Mouse (Mus musculus) ES-E14 (cell line): ENCODE results near the gene Tbc1d10b. TPM values are rescaled to one million over a fixed set of nuclear protein-coding genes. Genes with fewer than 3 reads are reported as not detected.

ENCODE experiments used
- DNase-seq: peaks from one replicate; pipeline ENCODE4 v3.0.0-alpha.2; 2013; ENCODE audit warnings: low read depth, low spot score
- H3K27ac ChIP-seq: 2 replicates; pipeline ENCODE4 v1.5.1; 2012; ENCODE audit warnings: low read depth, mild to moderate bottlenecking, low read length, moderate library complexity, mixed read lengths; ENCODE audit not compliant: poor library complexity, insufficient read depth, severe bottlenecking
- H3K36me3 ChIP-seq: 2 replicates; pipeline ENCODE4 v1.6.1; 2012; ENCODE audit warnings: mild to moderate bottlenecking, low read length, moderate library complexity, mixed read lengths; ENCODE audit not compliant: control insufficient read depth, poor library complexity, insufficient read depth, severe bottlenecking
- H3K4me1 ChIP-seq, 2 experiments: fragments of 150-350 bp in 1 of 2; sonication (generic) in 1 of 2; 2 replicates each; pipeline ENCODE4 v1.6.1; 2012; ENCODE audit warnings: low read length in 2 of 2, mild to moderate bottlenecking in 1 of 2, mixed read lengths in 1 of 2; ENCODE audit not compliant: control insufficient read depth in 2 of 2, insufficient read depth in 2 of 2, poor library complexity in 1 of 2
- H3K4me3 ChIP-seq, 2 experiments: fragments of 150-350 bp in 1 of 2; sonication (generic) in 1 of 2; 2 replicates each; pipeline ENCODE4 v1.5.1; 2012; ENCODE audit warnings: low read length in 2 of 2, low read depth in 1 of 2, mild to moderate bottlenecking in 1 of 2, mixed read lengths in 1 of 2; ENCODE audit not compliant: insufficient read depth in 1 of 2, poor library complexity in 1 of 2, severe bottlenecking in 1 of 2
- H3K9ac ChIP-seq: 2 replicates; pipeline ENCODE4 v1.6.1; 2012; ENCODE audit warnings: low read depth, mild to moderate bottlenecking, low read length, mixed read lengths; ENCODE audit not compliant: poor library complexity, insufficient read depth, severe bottlenecking
- H3K9me3 ChIP-seq: fragments of 150-350 bp; sonication (generic); 2 replicates; pipeline ENCODE4 v1.6.1; 2012; ENCODE audit warnings: low read depth, mild to moderate bottlenecking, low read length; ENCODE audit not compliant: control insufficient read depth, insufficient read depth
- CHD2 ChIP-seq: IDR thresholded peaks from 2 replicates; pipeline ENCODE4 v1.6.1; 2014; ENCODE audit warnings: mild to moderate bottlenecking, low read depth, low read length, inconsistent platforms
- HCFC1 ChIP-seq: IDR thresholded peaks from 2 replicates; pipeline ENCODE4 v1.6.1; 2012; ENCODE audit warnings: low read length, inconsistent platforms, borderline replicate concordance; ENCODE audit not compliant: insufficient read depth
- MAFK ChIP-seq: IDR thresholded peaks from 2 replicates; pipeline ENCODE4 v1.6.1; 2014; ENCODE audit warnings: mild to moderate bottlenecking, low read depth, low read length, inconsistent platforms; ENCODE audit not compliant: insufficient read depth
- ZC3H11A ChIP-seq: IDR thresholded peaks from 2 replicates; pipeline ENCODE4 v1.6.1; 2012; ENCODE audit warnings: low read depth, mild to moderate bottlenecking, inconsistent platforms, low read length, borderline replicate concordance
- ZNF384 ChIP-seq: IDR thresholded peaks from 2 replicates; pipeline ENCODE4 v1.6.1; 2012; ENCODE audit warnings: low read depth, low read length, inconsistent platforms
- in situ Hi-C, 2 experiments: fragments of 600-800 bp; cut with MboI; formaldehyde crosslinking; loops; one replicate each; pipeline ENCODE4 v1.15.1; 2025; ENCODE audit warnings: low sequenced_read_pairs in 2 of 2, inconsistent platforms in 1 of 2; ENCODE audit not compliant: unreplicated experiment in 2 of 2
- total RNA-seq: library from RNA; depleted of rRNA; stranded (reverse); fragments of 300-350 nt; gene quantifications from 2 replicates; pipeline ENCODE4 v1.2.3, GENCODE M21; 2012

The Tbc1d10b gene
- total RNA-seq, 1 experiment: 63.3 TPM

- Histone ChIP-seq H3K4me3 (peak overlapping the region; percentile 55 to 71), H3K9me3 (no peaks in the 10 kb centered on the region), H3K36me3 (peaks cover 16% of the 10 kb centered on the region), H3K9ac (peak overlapping the region; percentile 76), H3K27ac (peak overlapping the region; percentile 98), H3K4me1 (peaks cover 20 to 32% of the 10 kb centered on the region in 2 experiments)
- in situ Hi-C loops: no loop called here
- TF ChIP-seq ZNF384 (no peak), CHD2 (no peak), ZC3H11A (no peak), MAFK (no peak), HCFC1 (no peak)
- no peak for DNase-seq
These were observed 6.3 kb upstream of the Tbc1d10b start for GRCm38 (mm10) chr7:127214521-127214920.

- Histone ChIP-seq H3K9me3 (no peaks in the 10 kb centered on the region), H3K9ac (peak overlapping the region; percentile 70; the same call in 1 of the 2 replicates), H3K4me3 (peak overlapping the region in 1 of 2 experiments; percentile 71; a peak in 3 of 4 replicates), H3K27ac (peak overlapping the region; percentile 98), H3K4me1 (peaks cover 20 to 29% of the 10 kb centered on the region in 2 experiments), H3K36me3 (peaks cover 16% of the 10 kb centered on the region)
- TF ChIP-seq MAFK: no peak
- no peak for TF ChIP-seq CHD2
- TF ChIP-seq ZNF384: no peak
- no peak for TF ChIP-seq HCFC1
- TF ChIP-seq ZC3H11A: no peak
- in situ Hi-C loops: no loop called here
- DNase-seq: no peak
These were observed 5.7 kb upstream of the Tbc1d10b start for GRCm38 (mm10) chr7:127213930-127214329.

GRCm38 (mm10) chr7:127213485-127213884 is 5.2 kb upstream of the Tbc1d10b start:
- in situ Hi-C loops: no loop called here
- no peak for TF ChIP-seq ZC3H11A
- no peak for TF ChIP-seq CHD2
- no peak for TF ChIP-seq HCFC1
- TF ChIP-seq ZNF384: no peak
- no peak for TF ChIP-seq MAFK
- DNase-seq: peak; percentile 77
- Histone ChIP-seq H3K27ac (peak overlapping the region; percentile 98), H3K9ac (peak overlapping the region; percentile 70), H3K9me3 (no peaks in the 10 kb centered on the region), H3K4me3 (peak overlapping the region in 1 of 2 experiments; percentile 71; a peak in 3 of 4 replicates), H3K4me1 (peaks cover 18 to 28% of the 10 kb centered on the region in 2 experiments), H3K36me3 (peaks cover 16% of the 10 kb centered on the region)

- Histone ChIP-seq H3K4me3 (peak overlapping the region in 1 of 2 experiments; percentile 71; a peak in 2 of 4 replicates), H3K9me3 (no peaks in the 10 kb centered on the region), H3K4me1 (peaks cover 18 to 25% of the 10 kb centered on the region in 2 experiments), H3K9ac (peak overlapping the region; percentile 66), H3K27ac (peak overlapping the region; percentile 98), H3K36me3 (peaks cover 16% of the 10 kb centered on the region)
- DNase-seq: peak; percentile 78
- in situ Hi-C loops: no loop called here
- TF ChIP-seq CHD2: peak; percentile 38; the same call in 1 of the 2 replicates
- TF ChIP-seq ZNF384: no peak
These were observed 4.4 kb upstream of the Tbc1d10b start for GRCm38 (mm10) chr7:127212432-127213250.
